Mouse (Mus musculus): ENCODE measurements around the gene Ugt1a10. TPM values are rescaled to one million over a fixed set of nuclear protein-coding genes. Genes with fewer than 3 reads are reported as not detected.
"Not testable (repeated sequence)": the region's sequence is repeated elsewhere in the genome, so short reads cannot be mapped to it uniquely, and the experiment has no call there.

The Ugt1a10 gene
- polyA plus RNA-seq, 1 experiment from 2014 or later, result not detected

DNA sequence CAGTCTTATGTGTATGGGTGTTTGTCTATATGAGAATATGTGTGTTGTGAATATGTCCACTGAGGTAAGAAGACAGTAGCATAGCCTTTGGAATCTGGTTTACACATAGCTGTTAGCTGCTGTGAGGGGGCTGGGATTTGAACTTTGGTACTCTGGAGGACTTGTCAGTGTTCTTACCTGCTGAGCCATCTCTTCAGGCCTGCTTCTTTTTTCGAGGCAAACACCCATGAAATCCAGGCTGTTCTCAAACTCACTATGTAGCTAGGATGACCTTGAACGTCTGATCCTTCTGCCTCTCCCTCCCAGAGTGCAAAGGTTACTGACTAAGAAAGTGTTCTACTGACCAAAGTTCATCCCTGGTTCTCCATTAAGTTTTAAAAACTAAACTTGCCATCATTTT is 50.5 kb downstream of the Ugt1a10 start:
- ATAC-seq (ENCODE audit: insufficient read depth), result no peak
- Histone ChIP-seq H3K36me3 (ENCODE audit: insufficient read depth) (no peaks in the 10 kb centered on the region), H3K4me1 (ENCODE audit: insufficient read depth) (no peaks in the 10 kb centered on the region), H3K4me3 (ENCODE audit: low read depth, low read length) (no peak overlapping the region), H3K9ac (no peak overlapping the region), H3K9me3 (ENCODE audit: low read depth, low read length) (no peaks in the 10 kb centered on the region), H3K4me2 (no peak overlapping the region), H3K27me3 (ENCODE audit: insufficient read depth, low read length) (no peaks in the 10 kb centered on the region), H3K27ac (ENCODE audit: low read depth) (no peak overlapping the region)
- 49% methylated on average over 2 of the region's 2 CpGs for WGBS
- TF ChIP-seq CTCF (IDR thresholded peaks at IDR 0.05; ENCODE audit: low read depth), result no peak
- DNase-seq, result no peak

DNA sequence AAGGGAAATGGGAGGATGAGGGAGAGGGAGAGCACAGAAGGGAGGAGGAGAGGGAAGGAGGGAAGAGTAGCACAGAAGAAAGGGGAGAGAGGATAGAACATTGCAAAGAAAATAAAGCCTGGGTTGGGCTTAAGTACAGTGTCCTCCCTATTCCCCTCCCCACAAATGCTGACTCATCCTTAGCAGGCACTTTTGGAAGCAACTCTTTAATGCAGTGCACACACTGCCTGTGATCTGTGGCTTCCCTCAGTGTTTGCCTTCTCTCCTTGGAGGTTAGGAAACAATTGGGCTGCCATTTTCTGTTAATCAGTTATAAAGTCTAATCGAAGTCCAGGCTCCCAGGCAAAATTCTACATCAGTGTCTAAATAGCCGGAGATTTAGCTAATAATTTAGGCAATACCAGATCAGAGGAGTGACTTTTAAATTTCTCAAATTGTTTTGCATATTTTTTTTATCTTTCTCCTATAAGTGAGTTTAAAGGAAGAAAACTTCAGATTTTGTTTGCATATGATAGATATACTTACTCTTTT is 53.9 kb downstream of the Ugt1a10 start:
- H3K9ac ChIP-seq; H3K36me3 ChIP-seq (ENCODE audit: insufficient read depth); H3K27me3 ChIP-seq (ENCODE audit: insufficient read depth, low read length); H3K4me1 ChIP-seq (ENCODE audit: insufficient read depth); H3K27ac ChIP-seq (ENCODE audit: low read depth); H3K9me3 ChIP-seq (ENCODE audit: low read depth, low read length); H3K4me3 ChIP-seq (ENCODE audit: low read depth, low read length); DNase-seq; H3K4me2 ChIP-seq: not testable (repeated sequence)
- peak; percentile 60; the same call in 1 of the 2 replicates for ATAC-seq (ENCODE audit: insufficient read depth)
- WGBS, result 52% methylated on average over 2 of the region's 2 CpGs

DNA sequence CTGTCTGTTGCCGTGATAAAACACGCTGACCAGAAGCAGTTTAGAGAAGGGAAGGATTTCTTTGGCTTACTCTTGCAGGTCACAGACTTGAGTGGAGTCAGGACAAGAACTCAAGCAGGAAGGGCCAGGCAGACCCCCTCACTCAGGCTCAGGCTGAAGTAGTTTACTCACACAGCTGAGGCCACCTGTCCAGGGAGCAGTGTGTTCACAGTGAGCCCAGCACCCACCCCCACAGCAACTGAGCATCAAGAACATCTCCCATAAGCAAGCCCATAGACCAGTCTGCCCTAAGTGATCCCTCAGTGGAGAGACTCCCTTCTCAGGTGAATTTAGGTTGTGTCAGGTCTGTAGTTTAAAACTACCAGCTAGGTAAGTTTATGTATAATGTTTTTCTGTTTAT is 54.4 kb downstream of the Ugt1a10 start:
- H3K27ac ChIP-seq (ENCODE audit: low read depth); H3K36me3 ChIP-seq (ENCODE audit: insufficient read depth); H3K4me3 ChIP-seq (ENCODE audit: low read depth, low read length); H3K4me2 ChIP-seq; H3K9me3 ChIP-seq (ENCODE audit: low read depth, low read length); H3K4me1 ChIP-seq (ENCODE audit: insufficient read depth); H3K9ac ChIP-seq; ATAC-seq (ENCODE audit: insufficient read depth); DNase-seq; H3K27me3 ChIP-seq (ENCODE audit: insufficient read depth, low read length): not testable (repeated sequence)
- WGBS, result 56% methylated on average over 2 of the region's 2 CpGs

DNA sequence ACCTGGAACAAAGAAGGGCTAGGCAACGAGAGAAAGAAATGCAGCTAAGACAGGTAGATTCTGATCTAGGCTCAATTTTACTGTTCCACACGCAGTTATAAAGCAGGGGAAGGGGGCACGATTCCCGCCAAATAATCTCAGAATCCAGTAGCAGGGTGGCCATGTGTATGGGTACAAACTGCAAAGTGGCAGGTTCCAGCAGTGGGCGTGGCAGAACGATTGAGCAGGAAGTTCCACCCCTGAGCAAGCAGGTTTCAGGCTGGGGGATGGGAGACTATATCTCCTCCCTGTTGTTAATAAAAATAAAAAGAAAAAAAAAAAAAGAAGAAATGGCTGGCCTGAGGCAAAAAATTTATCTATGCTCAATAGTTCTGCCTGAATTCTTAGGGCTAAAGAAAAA is 57.6 kb downstream of the Ugt1a10 start:
- H3K4me2 ChIP-seq; DNase-seq; H3K9me3 ChIP-seq (ENCODE audit: low read depth, low read length); H3K9ac ChIP-seq; H3K27ac ChIP-seq (ENCODE audit: low read depth); H3K4me3 ChIP-seq (ENCODE audit: low read depth, low read length); H3K4me1 ChIP-seq (ENCODE audit: insufficient read depth); H3K36me3 ChIP-seq (ENCODE audit: insufficient read depth); ATAC-seq (ENCODE audit: insufficient read depth); H3K27me3 ChIP-seq (ENCODE audit: insufficient read depth, low read length): not testable (repeated sequence)
- WGBS, result 93% methylated on average over 6 of the region's 6 CpGs

DNA sequence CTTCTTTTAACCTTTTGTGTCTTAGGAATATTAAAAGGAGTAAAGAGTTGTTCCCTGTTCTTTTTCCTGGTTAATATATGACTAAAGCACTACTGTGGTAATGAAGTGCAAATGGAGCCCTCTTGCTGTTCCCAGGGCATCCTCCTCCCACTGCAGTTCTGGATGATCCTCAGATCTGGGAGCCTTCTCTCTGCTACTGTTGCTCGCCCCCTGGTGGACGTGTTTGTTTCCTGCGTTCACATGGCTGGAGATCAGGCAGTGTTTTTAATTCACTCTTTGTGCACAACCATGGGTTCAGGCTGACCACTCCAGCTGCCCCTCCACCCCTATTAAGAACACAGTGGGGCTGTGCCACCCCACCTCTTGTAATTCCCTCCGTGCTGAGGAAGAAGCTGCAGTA is 65.4 kb downstream of the Ugt1a10 start:
- WGBS, result 13% methylated on average over 4 of the region's 4 CpGs
- not testable (repeated sequence) for H3K4me2 ChIP-seq; H3K27me3 ChIP-seq (ENCODE audit: insufficient read depth, low read length); H3K9ac ChIP-seq; H3K4me3 ChIP-seq (ENCODE audit: low read depth, low read length); H3K4me1 ChIP-seq (ENCODE audit: insufficient read depth); H3K27ac ChIP-seq (ENCODE audit: low read depth); H3K9me3 ChIP-seq (ENCODE audit: low read depth, low read length); DNase-seq; H3K36me3 ChIP-seq (ENCODE audit: insufficient read depth)
- peak; percentile 53 for TF ChIP-seq CTCF (IDR thresholded peaks at IDR 0.05; ENCODE audit: low read depth)
- peak; percentile 35; the same call in 1 of the 2 replicates for ATAC-seq (ENCODE audit: insufficient read depth)

DNA sequence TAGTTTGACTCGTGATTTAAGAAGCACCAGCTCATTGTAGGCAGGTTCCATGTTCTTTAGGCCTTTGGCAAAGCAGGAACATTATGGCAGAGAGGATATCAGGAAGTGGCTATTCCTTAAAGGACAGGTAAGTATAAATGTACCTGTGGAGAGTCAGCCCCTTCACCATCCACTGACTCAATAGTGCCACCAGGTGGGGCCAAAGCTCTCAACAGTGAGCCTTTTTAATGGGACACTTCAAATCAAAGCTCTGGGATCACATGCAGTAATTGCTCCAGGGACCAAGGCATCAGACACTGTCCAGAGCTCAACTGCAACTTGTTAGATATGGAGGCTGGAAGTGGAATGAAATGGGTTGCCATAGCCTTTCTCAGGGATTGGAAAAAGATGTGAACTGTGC is 66.3 kb downstream of the Ugt1a10 start:
- no CpG with 5 or more reads among the region's 1 CpGs for WGBS
- DNase-seq, result peak; percentile 27
- TF ChIP-seq CTCF (IDR thresholded peaks at IDR 0.05; ENCODE audit: low read depth), result peak; percentile 36

DNA sequence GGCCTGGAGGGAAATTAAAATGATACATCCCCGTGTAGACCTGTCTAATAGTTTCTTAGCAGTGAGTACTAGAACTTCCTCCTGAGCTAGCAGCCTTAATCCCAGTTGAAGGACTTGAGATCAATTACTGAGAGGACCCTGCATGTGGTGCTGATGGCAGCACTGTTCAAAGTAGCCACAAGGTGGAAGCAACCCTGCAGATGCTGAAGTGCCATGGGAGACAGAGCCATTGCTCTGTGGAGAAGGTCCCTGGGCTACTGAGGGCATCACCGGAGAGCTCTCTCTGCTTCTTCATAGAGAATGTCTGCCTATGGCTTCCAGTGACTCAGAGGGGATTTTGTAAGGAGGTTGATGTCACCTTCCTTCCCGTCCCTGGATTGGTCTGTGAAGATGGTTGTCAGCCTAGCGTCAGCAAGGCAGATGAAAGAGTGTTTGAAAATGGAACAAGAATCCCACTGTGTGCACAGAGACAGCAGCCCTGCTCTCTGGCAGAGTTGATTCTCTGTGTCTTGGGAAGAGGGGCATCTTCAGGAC is 70.7 kb downstream of the Ugt1a10 start:
- not testable (repeated sequence) for H3K4me3 ChIP-seq (ENCODE audit: low read depth, low read length); H3K4me1 ChIP-seq (ENCODE audit: insufficient read depth); DNase-seq; H3K27me3 ChIP-seq (ENCODE audit: insufficient read depth, low read length); H3K36me3 ChIP-seq (ENCODE audit: insufficient read depth); H3K27ac ChIP-seq (ENCODE audit: low read depth); H3K9me3 ChIP-seq (ENCODE audit: low read depth, low read length); H3K9ac ChIP-seq; ATAC-seq (ENCODE audit: insufficient read depth); H3K4me2 ChIP-seq
- WGBS, result 80% methylated on average over 3 of the region's 4 CpGs

More for the DNA sequence above, 66.3 kb downstream of the Ugt1a10 start:
- not testable (repeated sequence) for H3K9me3 ChIP-seq (ENCODE audit: low read depth, low read length); H3K36me3 ChIP-seq (ENCODE audit: insufficient read depth); ATAC-seq (ENCODE audit: insufficient read depth); H3K4me3 ChIP-seq (ENCODE audit: low read depth, low read length); H3K4me2 ChIP-seq; H3K4me1 ChIP-seq (ENCODE audit: insufficient read depth); H3K27me3 ChIP-seq (ENCODE audit: insufficient read depth, low read length); H3K9ac ChIP-seq; H3K27ac ChIP-seq (ENCODE audit: low read depth)

DNA sequence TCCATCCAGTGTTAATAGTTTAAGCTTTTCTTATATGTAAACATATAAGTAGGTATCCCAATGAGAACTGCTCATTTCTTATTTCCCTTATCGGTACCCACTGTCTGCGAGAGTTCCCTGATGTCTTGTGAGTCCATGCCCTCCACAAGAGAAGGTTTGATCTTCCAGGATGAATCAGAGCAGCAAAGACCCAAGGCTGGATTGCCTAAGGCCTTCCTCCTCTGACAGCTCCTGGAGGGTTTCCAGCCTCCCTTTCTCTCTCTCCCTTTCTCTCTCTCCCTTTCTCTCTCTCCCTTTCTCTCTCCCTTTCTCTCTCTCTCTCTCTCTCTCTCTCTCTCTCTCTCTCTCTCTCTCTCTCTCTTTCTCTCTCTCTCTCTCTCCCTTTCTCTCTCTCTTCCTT is 73.9 kb downstream of the Ugt1a10 start:
- WGBS, result 71% methylated on average over 2 of the region's 2 CpGs
- H3K9ac ChIP-seq; H3K27ac ChIP-seq (ENCODE audit: low read depth); H3K9me3 ChIP-seq (ENCODE audit: low read depth, low read length); H3K27me3 ChIP-seq (ENCODE audit: insufficient read depth, low read length); H3K4me2 ChIP-seq; DNase-seq; ATAC-seq (ENCODE audit: insufficient read depth); H3K4me1 ChIP-seq (ENCODE audit: insufficient read depth); H3K4me3 ChIP-seq (ENCODE audit: low read depth, low read length); H3K36me3 ChIP-seq (ENCODE audit: insufficient read depth): not testable (repeated sequence)

DNA sequence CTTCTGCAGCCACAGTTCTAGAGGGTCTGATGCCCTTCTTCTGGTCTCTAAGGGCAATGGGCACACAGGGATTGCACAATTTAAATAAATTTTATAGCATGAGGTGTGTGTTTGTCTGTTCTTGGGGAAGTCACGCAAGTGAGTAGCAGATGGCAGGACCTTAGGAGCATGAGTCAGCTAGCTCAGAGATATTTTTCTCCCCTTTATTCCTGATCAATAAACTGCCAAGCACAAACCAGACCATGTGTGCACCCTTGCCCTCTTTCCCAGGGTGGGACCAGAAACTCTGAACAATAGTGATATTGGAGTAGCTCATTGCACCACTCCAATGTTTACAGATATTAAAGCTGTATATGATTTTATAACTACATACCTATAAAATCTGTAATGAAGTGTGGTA is 75.0 kb downstream of the Ugt1a10 start:
- not testable (repeated sequence) for H3K4me2 ChIP-seq; H3K27ac ChIP-seq (ENCODE audit: low read depth); H3K9me3 ChIP-seq (ENCODE audit: low read depth, low read length); H3K9ac ChIP-seq; H3K27me3 ChIP-seq (ENCODE audit: insufficient read depth, low read length); H3K4me3 ChIP-seq (ENCODE audit: low read depth, low read length); H3K4me1 ChIP-seq (ENCODE audit: insufficient read depth); DNase-seq; ATAC-seq (ENCODE audit: insufficient read depth); H3K36me3 ChIP-seq (ENCODE audit: insufficient read depth)
- 79% methylated on average over 1 of the region's 1 CpGs for WGBS

Data from lung, embryonic 14.5 days (tissue).